In the genomic region with DNA sequence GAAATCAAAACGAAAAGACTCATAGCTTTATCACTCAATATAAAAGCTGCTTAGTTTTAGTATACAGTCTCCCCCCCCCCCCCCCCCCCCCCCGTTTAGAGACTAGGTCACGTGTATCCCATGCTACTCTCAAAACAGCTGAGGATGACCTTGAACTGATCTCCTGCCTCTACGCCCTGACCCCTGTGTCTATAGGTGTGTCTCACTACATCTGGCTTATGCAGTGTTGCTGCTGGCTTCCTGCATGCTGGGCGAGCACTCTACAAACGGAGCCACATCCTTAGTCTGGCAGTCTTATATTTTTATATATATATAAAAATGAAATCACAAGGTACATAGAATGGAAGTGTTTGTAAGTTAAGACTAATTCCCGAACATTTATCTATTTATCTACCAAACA, we compare ENCODE assay signal across 12 mouse cellular contexts.
"Had no signal": no experiment of that assay in that cellular context is flagged by ENCODE, and none has a peak within 500 bp of the region (broad histone marks: within the 10 kb centered on the region; RNA-seq: fewer than 3 reads in every experiment).

No protein-coding gene starts in this region.

- H3K4me3 ChIP-seq: left cerebral cortex, adult 2 months; limb, embryonic 10.5 days; megakaryocyte, embryonic 14.5 days; midbrain, embryonic 15.5 days; neural tube, embryonic 13.5 days had no signal

- H3K27ac ChIP-seq: left cerebral cortex, adult 2 months; liver, embryonic 14.5 days; macrophage; midbrain, embryonic 15.5 days; neural tube, embryonic 13.5 days; stomach, postnatal 0 days had no signal

- H3K36me3 ChIP-seq: limb, embryonic 10.5 days; midbrain, embryonic 15.5 days; neural tube, embryonic 13.5 days had no signal

- DNase-seq: right cerebral cortex, adult 18-20 months; right cerebral cortex, postnatal 25 days; thymus, postnatal 14 days had no signal

- H3K4me2 ChIP-seq: midbrain, embryonic 11.5 days; midbrain, embryonic 15.5 days; neural tube, embryonic 13.5 days had no signal

- H3K9me3 ChIP-seq: limb, embryonic 10.5 days; midbrain, embryonic 15.5 days; neural tube, embryonic 13.5 days had no signal

- H3K27me3 ChIP-seq: midbrain, embryonic 15.5 days; neural tube, embryonic 13.5 days had no signal

- H3K9ac ChIP-seq: liver, embryonic 14.5 days; midbrain, embryonic 15.5 days; neural tube, embryonic 13.5 days had no signal

- H3K4me1 ChIP-seq: megakaryocyte, embryonic 14.5 days had no signal

- ATAC-seq: midbrain, embryonic 15.5 days had no signal
